Mouse (Mus musculus) forebrain, embryonic 12.5 days (tissue): ENCODE results near the gene H2afv. TPM values are rescaled to one million over a fixed set of nuclear protein-coding genes. Genes with fewer than 3 reads are reported as not detected.
"Not testable (repeated sequence)": the region's sequence is repeated elsewhere in the genome, so short reads cannot be mapped to it uniquely, and the experiment has no call there.

Source experiments
- ATAC-seq: fragments of 200-750 bp; cut with Nextera tagmentation; 2 replicates; pipeline ENCODE4 v1.8.0; 2017; ENCODE audit warnings: moderate TSS enrichment; ENCODE audit not compliant: low FRiP score
- H3K27ac ChIP-seq: fragments of 300-500 bp; sonication (generic); 2 replicates; pipeline ENCODE4 v1.5.1; 2016; ENCODE audit warnings: mild to moderate bottlenecking
- H3K27me3 ChIP-seq: fragments of 300-500 bp; sonication (generic); 2 replicates; pipeline ENCODE4 v1.6.1; 2016; ENCODE audit warnings: mild to moderate bottlenecking
- H3K36me3 ChIP-seq: fragments of 300-500 bp; sonication (generic); replicated peaks from 2 replicates; pipeline ENCODE4 v1.6.1; 2016; ENCODE audit warnings: mild to moderate bottlenecking
- H3K4me1 ChIP-seq: fragments of 300-500 bp; sonication (generic); 2 replicates; pipeline ENCODE4 v1.6.1; 2016
- H3K4me2 ChIP-seq: fragments of 300-500 bp; sonication (generic); 2 replicates; pipeline ENCODE4 v1.6.1; 2016; ENCODE audit warnings: mild to moderate bottlenecking, moderate library complexity
- H3K4me3 ChIP-seq: fragments of 300-500 bp; sonication (generic); replicated peaks from 2 replicates; pipeline ENCODE4 v1.5.1; 2016; ENCODE audit warnings: mild to moderate bottlenecking
- H3K9ac ChIP-seq: fragments of 300-500 bp; sonication (generic); 2 replicates; pipeline ENCODE4 v1.6.1; 2016; ENCODE audit warnings: mild to moderate bottlenecking
- H3K9me3 ChIP-seq: fragments of 300-500 bp; sonication (generic); 2 replicates; pipeline ENCODE4 v1.6.1; 2016
- WGBS: fragments of 180-500 bp; shearing (Covaris S2); methylation state at CpG from one replicate; pipeline ENCODE4 v1.1.7; 2016; 5-methylcytosine and 5-hydroxymethylcytosine counted together
- polyA plus RNA-seq: library from polyadenylated mRNA; unstranded; fragments of >200 nt; fragmentation: Nextera tagmentation; extraction: Ambion mirVana; gene quantifications from 2 replicates; pipeline ENCODE4 v1.2.1, GENCODE M21; 2016

H2afv gene
- polyA plus RNA-seq, 1 experiment from 2014 or later, result 853 TPM

- Histone ChIP-seq H3K4me1 (no peaks in the 10 kb centered on the region), H3K27ac (no peak overlapping the region), H3K4me2 (no peak overlapping the region), H3K27me3 (no peaks in the 10 kb centered on the region), H3K9me3 (no peaks in the 10 kb centered on the region), H3K9ac (no peak overlapping the region), H3K4me3 (no peak overlapping the region), H3K36me3 (no peaks in the 10 kb centered on the region)
- WGBS, result 86% methylated on average over 6 of the region's 6 CpGs
- ATAC-seq, result no peak
Measured at GRCm38 (mm10) chr11:6456083-6456482, 11.8 kb upstream of the H2afv start.

GRCm38 (mm10) chr11:6448155-6448554 lies 3.9 kb upstream of the H2afv start:
- ATAC-seq, H3K4me1 ChIP-seq, H3K9ac ChIP-seq, H3K27me3 ChIP-seq, H3K4me2 ChIP-seq, H3K4me3 ChIP-seq, H3K27ac ChIP-seq, H3K36me3 ChIP-seq, H3K9me3 ChIP-seq: not testable (repeated sequence)
- WGBS, result 95% methylated on average over 5 of the region's 5 CpGs

DNA sequence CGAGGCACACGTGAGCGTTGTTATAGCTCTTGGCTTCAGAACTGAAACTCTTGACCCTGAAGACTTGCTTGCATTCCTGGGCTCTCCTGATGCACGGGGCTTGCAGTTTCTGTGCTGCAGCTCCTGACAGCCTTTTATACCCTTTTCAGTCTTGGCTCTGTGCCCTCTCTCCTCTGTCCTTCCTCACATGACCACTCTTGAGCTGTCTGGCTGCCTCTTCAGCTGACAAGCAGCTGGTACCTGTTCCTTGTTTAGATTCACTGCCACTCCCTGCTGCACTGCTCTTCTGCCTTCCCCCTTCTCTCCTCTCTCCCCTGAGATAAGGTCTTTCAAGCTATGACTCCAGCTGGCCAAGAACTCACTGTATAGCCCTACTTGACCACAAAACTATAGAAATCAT lies 3.2 kb upstream of the H2afv start:
- no peaks in the 10 kb centered on the region; the same call in 1 of the 2 replicates for H3K27me3 ChIP-seq

GRCm38 (mm10) chr11:6445951-6446350 lies 1.7 kb upstream of the H2afv start:
- no peak for ATAC-seq
- Histone ChIP-seq H3K9me3 (no peaks in the 10 kb centered on the region), H3K36me3 (peaks cover 4% of the 10 kb centered on the region; the same call in 1 of the 2 replicates), H3K4me1 (peaks cover 12% of the 10 kb centered on the region), H3K27ac (no peak overlapping the region), H3K9ac (no peak overlapping the region), H3K4me3 (no peak overlapping the region), H3K4me2 (no peak overlapping the region), H3K27me3 (no peaks in the 10 kb centered on the region; the same call in 1 of the 2 replicates)
- WGBS, result 88% methylated on average over 7 of the region's 7 CpGs

More for the DNA sequence above, 3.2 kb upstream of the H2afv start:
- 89% methylated on average over 4 of the region's 4 CpGs for WGBS
- H3K4me3 ChIP-seq, result no peak overlapping the region
- H3K27ac ChIP-seq, result no peak overlapping the region
- no peak overlapping the region for H3K4me2 ChIP-seq
- no peak overlapping the region for H3K9ac ChIP-seq
- H3K36me3 ChIP-seq, result no peaks in the 10 kb centered on the region
- no peak for ATAC-seq
- peaks cover 12% of the 10 kb centered on the region for H3K4me1 ChIP-seq
- no peaks in the 10 kb centered on the region for H3K9me3 ChIP-seq

DNA sequence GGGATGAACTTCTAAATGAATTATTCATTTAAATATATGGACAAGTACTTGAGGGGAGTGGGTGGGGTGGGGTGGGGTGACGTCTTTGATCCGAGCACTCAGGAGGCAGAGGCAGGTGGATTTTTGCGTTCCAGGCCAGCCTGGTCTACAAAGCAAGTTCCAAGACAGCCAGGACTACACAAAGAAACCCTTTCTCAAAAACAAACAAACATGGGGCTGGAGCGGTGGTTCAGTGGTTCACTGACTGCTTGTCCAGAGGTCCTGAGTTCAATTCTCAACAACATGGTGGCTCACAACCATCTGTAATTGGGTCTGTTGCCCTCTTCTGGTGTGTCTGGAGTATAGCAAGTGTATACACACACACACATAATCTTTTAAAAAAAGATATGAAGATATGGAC lies 1.2 kb upstream of the H2afv start:
- no peaks in the 10 kb centered on the region; the same call in 1 of the 2 replicates for H3K27me3 ChIP-seq
- no peak overlapping the region for H3K27ac ChIP-seq

GRCm38 (mm10) chr11:6443727-6444076 lies 541 bp downstream of the H2afv start:
- Histone ChIP-seq H3K9ac (peak overlapping the region; percentile 81), H3K4me2 (peak overlapping the region; percentile 58), H3K4me3 (peak overlapping the region; percentile 71), H3K4me1 (peaks cover 12% of the 10 kb centered on the region), H3K9me3 (no peaks in the 10 kb centered on the region), H3K27me3 (no peaks in the 10 kb centered on the region; the same call in 1 of the 2 replicates), H3K36me3 (peaks cover 6% of the 10 kb centered on the region; the same call in 1 of the 2 replicates), H3K27ac (peak overlapping the region; percentile 95)
- no peak for ATAC-seq
- under 1% methylated on average over 10 of the region's 10 CpGs for WGBS

More for the DNA sequence above, 1.2 kb upstream of the H2afv start:
- peaks cover 6% of the 10 kb centered on the region; the same call in 1 of the 2 replicates for H3K36me3 ChIP-seq
- ATAC-seq, result no peak
- H3K9me3 ChIP-seq, result no peaks in the 10 kb centered on the region
- peaks cover 12% of the 10 kb centered on the region for H3K4me1 ChIP-seq
- WGBS, result 75% methylated on average over 4 of the region's 4 CpGs
- no peak overlapping the region for H3K4me2 ChIP-seq
- no peak overlapping the region for H3K4me3 ChIP-seq
- no peak overlapping the region for H3K9ac ChIP-seq

GRCm38 (mm10) chr11:6443102-6443501 lies 1.1 kb downstream of the H2afv start:
- H3K4me1 ChIP-seq, result peaks cover 12% of the 10 kb centered on the region
- H3K36me3 ChIP-seq, result peaks cover 7% of the 10 kb centered on the region
- peak overlapping the region; percentile 81 for H3K9ac ChIP-seq
- H3K27me3 ChIP-seq, result no peaks in the 10 kb centered on the region; the same call in 1 of the 2 replicates
- no peak for ATAC-seq
- WGBS, result 66% methylated on average over 4 of the region's 4 CpGs
- no peaks in the 10 kb centered on the region for H3K9me3 ChIP-seq
- H3K27ac ChIP-seq, result no peak overlapping the region
- peak overlapping the region; percentile 58 for H3K4me2 ChIP-seq
- H3K4me3 ChIP-seq, result peak overlapping the region; percentile 71

DNA sequence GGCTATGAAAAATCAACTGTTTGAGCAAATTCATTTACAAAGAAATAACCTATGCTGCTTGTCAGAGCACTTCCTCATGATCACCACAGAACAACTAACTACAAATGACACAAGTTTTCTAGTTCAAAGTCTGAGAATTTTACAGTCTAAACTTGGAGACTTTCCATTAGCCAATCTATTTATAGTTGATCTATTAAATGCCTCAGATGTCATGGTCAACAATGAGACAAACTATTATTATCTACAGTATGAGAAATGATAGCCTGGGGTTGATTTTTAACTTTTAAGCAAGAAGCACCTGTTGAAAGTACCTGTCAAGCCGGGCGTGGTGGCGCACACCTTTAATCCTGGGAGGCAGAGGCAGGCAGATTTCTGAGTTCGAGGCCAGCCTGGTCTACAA lies 1.7 kb downstream of the H2afv start:
- Histone ChIP-seq H3K9ac (no peak overlapping the region), H3K27me3 (no peaks in the 10 kb centered on the region; the same call in 1 of the 2 replicates), H3K36me3 (peaks cover 12% of the 10 kb centered on the region), H3K27ac (no peak overlapping the region), H3K4me3 (no peak overlapping the region), H3K9me3 (no peaks in the 10 kb centered on the region), H3K4me2 (no peak overlapping the region; the same call in 1 of the 2 replicates), H3K4me1 (peaks cover 12% of the 10 kb centered on the region)
- ATAC-seq, result no peak
- 94% methylated on average over 4 of the region's 4 CpGs for WGBS

DNA sequence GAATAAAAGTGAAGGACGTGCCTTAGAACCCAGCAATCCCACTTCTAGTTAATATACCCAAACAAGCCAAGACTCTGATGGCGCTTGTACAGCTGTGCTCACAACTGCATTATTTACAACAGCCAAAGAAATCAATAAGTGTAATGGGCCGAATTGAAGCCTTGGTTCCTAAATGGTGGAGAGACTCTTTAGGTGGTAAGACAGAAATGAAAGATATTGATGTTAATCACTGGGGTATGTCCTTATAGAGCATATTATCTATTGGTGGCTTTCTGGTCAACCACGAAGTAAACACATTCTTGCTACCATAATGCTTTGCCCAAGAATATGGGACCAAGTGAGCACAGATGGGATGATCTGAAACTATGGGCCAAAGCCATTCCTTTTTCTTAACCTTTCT lies 4.1 kb downstream of the H2afv start:
- no peak overlapping the region for H3K27ac ChIP-seq
- H3K4me3 ChIP-seq, result no peak overlapping the region
- H3K9me3 ChIP-seq, result no peaks in the 10 kb centered on the region
- no peaks in the 10 kb centered on the region for H3K27me3 ChIP-seq
- no peak overlapping the region for H3K4me2 ChIP-seq
- no peak for ATAC-seq
- WGBS, result 96% methylated on average over 4 of the region's 4 CpGs
- peaks cover 12% of the 10 kb centered on the region for H3K4me1 ChIP-seq
- H3K36me3 ChIP-seq, result peaks cover 36% of the 10 kb centered on the region
- no peak overlapping the region for H3K9ac ChIP-seq

GRCm38 (mm10) chr11:6437667-6438066 lies 6.6 kb downstream of the H2afv start:
- Histone ChIP-seq H3K4me2 (no peak overlapping the region), H3K27me3 (no peaks in the 10 kb centered on the region), H3K9me3 (no peaks in the 10 kb centered on the region), H3K27ac (no peak overlapping the region), H3K4me3 (no peak overlapping the region), H3K4me1 (peaks cover under 1% of the 10 kb centered on the region; the same call in 1 of the 2 replicates), H3K36me3 (peaks cover 61% of the 10 kb centered on the region), H3K9ac (no peak overlapping the region)
- no peak for ATAC-seq
- 100% methylated on average over 2 of the region's 2 CpGs for WGBS

GRCm38 (mm10) chr11:6436442-6436841 lies 7.8 kb downstream of the H2afv start:
- H3K4me2 ChIP-seq, result no peak overlapping the region
- ATAC-seq, result 0 out of 2 replicates have a peak, but pooled peaks have one; percentile 27
- H3K4me1 ChIP-seq, result no peaks in the 10 kb centered on the region
- no peaks in the 10 kb centered on the region for H3K9me3 ChIP-seq
- H3K27ac ChIP-seq, result no peak overlapping the region
- no peak overlapping the region for H3K9ac ChIP-seq
- no peaks in the 10 kb centered on the region for H3K27me3 ChIP-seq
- no peak overlapping the region for H3K4me3 ChIP-seq
- peaks cover 73% of the 10 kb centered on the region for H3K36me3 ChIP-seq
- 67% methylated on average over 8 of the region's 8 CpGs for WGBS

DNA sequence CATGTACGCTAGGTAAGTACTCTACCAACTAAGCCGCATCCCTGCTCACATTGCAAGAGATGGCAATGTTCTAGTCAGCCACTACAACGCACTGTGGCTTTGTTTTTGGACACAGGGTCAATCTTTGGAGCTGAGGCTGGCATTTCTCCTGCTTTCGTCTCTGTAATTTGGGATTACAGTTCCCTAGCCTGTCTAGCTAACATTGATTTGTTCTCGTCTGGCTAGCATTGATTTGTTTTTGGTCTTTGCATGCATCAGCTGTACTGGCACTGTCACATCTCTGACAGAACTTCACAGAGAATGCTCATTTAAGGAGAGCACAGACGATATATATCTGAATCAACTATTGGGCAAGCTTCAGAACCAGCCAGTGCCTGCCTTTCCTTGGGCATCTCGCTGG lies 14.1 kb downstream of the H2afv start:
- Histone ChIP-seq H3K36me3 (peaks cover 98% of the 10 kb centered on the region), H3K4me1 (no peaks in the 10 kb centered on the region), H3K9me3 (no peaks in the 10 kb centered on the region), H3K27ac (no peak overlapping the region), H3K4me2 (no peak overlapping the region), H3K27me3 (no peaks in the 10 kb centered on the region), H3K4me3 (no peak overlapping the region), H3K9ac (no peak overlapping the region)
- WGBS, result 93% methylated on average over 7 of the region's 7 CpGs
- no peak for ATAC-seq

DNA sequence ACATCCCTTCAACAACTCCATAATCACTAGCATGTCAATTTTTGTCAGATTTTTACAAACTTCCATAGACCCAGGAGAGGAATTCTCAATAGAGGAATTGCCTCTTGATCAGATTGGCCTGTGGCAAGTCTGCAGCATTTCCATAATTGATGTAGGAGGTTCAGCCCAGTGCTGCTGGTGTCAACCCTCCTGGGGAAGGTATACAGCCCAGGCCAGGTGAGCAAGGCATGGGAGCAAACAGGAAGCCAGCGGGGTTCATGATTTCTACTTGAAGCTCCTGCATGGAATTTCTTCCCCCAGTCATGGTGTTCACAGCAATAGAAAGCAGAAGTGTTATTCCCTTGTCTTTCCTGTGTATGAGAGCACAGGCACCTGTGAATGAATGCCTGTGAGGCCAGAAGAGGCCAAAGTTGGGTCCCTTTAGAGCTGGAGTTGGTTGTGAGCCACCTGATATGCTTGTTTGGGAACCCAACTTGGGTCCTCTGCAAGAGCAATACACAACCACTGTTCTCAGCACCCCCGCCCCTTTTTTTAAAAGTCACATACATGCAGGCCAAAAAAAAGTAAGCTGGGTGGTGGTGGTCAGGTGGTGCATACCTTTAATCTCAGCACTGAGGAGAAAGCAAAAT lies 23.4 kb downstream of the H2afv start:
- WGBS, result 87% methylated on average over 2 of the region's 2 CpGs
- Histone ChIP-seq H3K27me3 (no peaks in the 10 kb centered on the region), H3K9me3 (no peaks in the 10 kb centered on the region), H3K4me1 (peaks cover 21% of the 10 kb centered on the region), H3K4me2 (no peak overlapping the region), H3K4me3 (no peak overlapping the region), H3K27ac (no peak overlapping the region), H3K9ac (no peak overlapping the region), H3K36me3 (peaks cover 68% of the 10 kb centered on the region)
- ATAC-seq, result no peak
